Mouse (Mus musculus) lung, embryonic 15.5 days (tissue): ENCODE data around the gene Gm9508. TPM values are rescaled to one million over a fixed set of nuclear protein-coding genes. Genes with fewer than 3 reads are reported as not detected.
"Not testable (repeated sequence)": the region's sequence is repeated elsewhere in the genome, so short reads cannot be mapped to it uniquely, and the experiment has no call there.

ENCODE experiments used
- ATAC-seq: fragments of 200-750 bp; cut with Nextera tagmentation; 2 replicates; pipeline ENCODE4 v1.8.0; 2017; ENCODE audit warnings: moderate number of reproducible peaks, borderline replicate concordance; ENCODE audit not compliant: low FRiP score, low TSS enrichment; ENCODE audit errors: extremely low read depth
- H3K27ac ChIP-seq: fragments of 300-500 bp; sonication (generic); 2 replicates; pipeline ENCODE4 v1.5.1; 2015; ENCODE audit warnings: moderate library complexity, mild to moderate bottlenecking, inconsistent platforms
- H3K27me3 ChIP-seq: fragments of 300-500 bp; sonication (generic); 2 replicates; pipeline ENCODE4 v1.6.1; 2015; ENCODE audit warnings: inconsistent platforms
- H3K36me3 ChIP-seq: fragments of 300-500 bp; sonication (generic); 2 replicates; pipeline ENCODE4 v1.6.1; 2015; ENCODE audit warnings: inconsistent platforms
- H3K4me1 ChIP-seq: fragments of 300-500 bp; sonication (generic); 2 replicates; pipeline ENCODE4 v1.6.1; 2015; ENCODE audit warnings: inconsistent platforms
- H3K4me2 ChIP-seq: fragments of 300-500 bp; sonication (generic); 2 replicates; pipeline ENCODE4 v1.6.1; 2015; ENCODE audit warnings: inconsistent platforms, mild to moderate bottlenecking, moderate library complexity
- H3K4me3 ChIP-seq: fragments of 300-500 bp; sonication (generic); 2 replicates; pipeline ENCODE4 v1.5.1; 2015; ENCODE audit warnings: mild to moderate bottlenecking, inconsistent platforms
- H3K9ac ChIP-seq: fragments of 300-500 bp; sonication (generic); 2 replicates; pipeline ENCODE4 v1.6.1; 2015; ENCODE audit warnings: inconsistent platforms
- H3K9me3 ChIP-seq: fragments of 300-500 bp; sonication (generic); 2 replicates; pipeline ENCODE4 v1.6.1; 2016; ENCODE audit warnings: inconsistent platforms
- WGBS: fragments of 180-500 bp; shearing (Covaris S2); methylation state at CpG from one replicate; pipeline ENCODE4 v1.1.7; 2015; 5-methylcytosine and 5-hydroxymethylcytosine counted together
- polyA plus RNA-seq: library from polyadenylated mRNA; unstranded; fragments of >200 nt; fragmentation: Nextera tagmentation; extraction: Ambion mirVana; gene quantifications from 2 replicates; pipeline ENCODE4 v1.2.1, GENCODE M21; 2015

Gene Gm9508
- not detected in 2 replicates for polyA plus RNA-seq

- 27% methylated on average over 4 of the region's 4 CpGs for WGBS
- Histone ChIP-seq H3K4me3 (no peak within 1 kb of the TSS), H3K27me3 (no peaks in the 10 kb centered on the region), H3K9me3 (no peaks in the 10 kb centered on the region), H3K27ac (no peak within 1 kb of the TSS), H3K4me2 (no peak within 1 kb of the TSS), H3K4me1 (no peaks in the 10 kb centered on the region), H3K9ac (no peak within 1 kb of the TSS), H3K36me3 (no peaks in the 10 kb centered on the region)
- no peak for ATAC-seq
Observed at GRCm38 (mm10) chr10:77697133-77697532, at the start of gene Gm9508. Gene Gm9508 (minus strand): TSS chr10:77697233.

- 43% methylated on average over 5 of the region's 5 CpGs for WGBS
- H3K4me2 ChIP-seq, ATAC-seq, H3K27me3 ChIP-seq, H3K4me1 ChIP-seq, H3K27ac ChIP-seq, H3K9me3 ChIP-seq, H3K36me3 ChIP-seq, H3K9ac ChIP-seq, H3K4me3 ChIP-seq: not testable (repeated sequence)
Observed at GRCm38 (mm10) chr10:77741924-77742688, 45.1 kb upstream of the Gm9508 start, which contains the start of gene Gm18596. Gene Gm18596 (minus strand): TSS chr10:77742638.

GRCm38 (mm10) chr10:77738929-77739328, 41.9 kb upstream of the Gm9508 start:
- no peaks in the 10 kb centered on the region for H3K27me3 ChIP-seq
- no peak overlapping the region for H3K4me2 ChIP-seq
- H3K9me3 ChIP-seq, result no peaks in the 10 kb centered on the region
- no peak overlapping the region for H3K9ac ChIP-seq
- no peaks in the 10 kb centered on the region for H3K4me1 ChIP-seq
- WGBS, result 76% methylated on average over 4 of the region's 4 CpGs
- no peak overlapping the region for H3K4me3 ChIP-seq
- H3K27ac ChIP-seq, result no peak overlapping the region
- H3K36me3 ChIP-seq, result no peaks in the 10 kb centered on the region
- no peak for ATAC-seq

DNA sequence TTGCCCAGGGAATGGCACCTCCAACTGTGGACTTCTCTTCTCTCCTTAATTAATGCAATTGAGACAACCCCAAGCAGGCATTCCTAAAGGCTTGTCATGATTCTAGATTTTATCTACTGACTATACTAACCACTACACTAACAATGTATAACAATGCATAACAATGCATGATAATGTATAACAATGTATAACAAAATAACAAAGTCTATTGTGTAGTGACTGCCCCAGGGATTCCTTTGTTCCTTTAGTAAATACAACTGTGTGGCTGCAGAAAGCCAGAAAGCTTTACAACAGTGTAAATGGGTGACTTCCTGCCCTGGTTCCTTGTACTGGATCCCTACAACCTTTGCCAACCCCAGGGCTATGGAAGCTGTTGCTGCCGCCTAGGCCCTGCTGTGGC, 38.9 kb upstream of the Gm9508 start:
- H3K4me1 ChIP-seq, result no peaks in the 10 kb centered on the region
- 82% methylated on average over 1 of the region's 1 CpGs for WGBS
- H3K27ac ChIP-seq, result no peak overlapping the region
- no peaks in the 10 kb centered on the region for H3K27me3 ChIP-seq
- no peak overlapping the region for H3K4me3 ChIP-seq
- no peak overlapping the region for H3K4me2 ChIP-seq
- no peaks in the 10 kb centered on the region for H3K9me3 ChIP-seq
- no peak overlapping the region for H3K9ac ChIP-seq
- no peak for ATAC-seq
- no peaks in the 10 kb centered on the region for H3K36me3 ChIP-seq

DNA sequence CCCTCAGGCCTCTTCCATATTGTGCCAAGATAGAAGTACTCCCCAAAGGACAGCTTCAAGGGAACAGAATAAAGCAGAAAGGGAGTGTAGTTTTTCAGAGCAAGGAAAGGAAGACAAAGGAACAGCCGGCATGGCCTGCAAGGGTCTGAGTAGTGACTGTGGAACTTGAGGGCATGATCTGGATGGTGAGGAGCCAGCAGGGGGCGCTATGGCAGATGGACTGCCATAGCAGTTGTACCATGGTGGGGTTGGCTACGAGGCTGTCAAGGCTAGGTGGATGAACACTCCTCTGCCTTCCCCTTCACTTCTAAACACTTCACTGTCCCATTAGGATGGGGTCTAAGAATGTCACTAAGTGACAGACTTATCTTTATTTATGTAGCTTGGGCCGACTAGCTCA, 32.2 kb upstream of the Gm9508 start:
- Histone ChIP-seq H3K4me3 (no peak overlapping the region), H3K27ac (no peak overlapping the region), H3K36me3 (no peaks in the 10 kb centered on the region), H3K9ac (no peak overlapping the region), H3K9me3 (no peaks in the 10 kb centered on the region), H3K27me3 (no peaks in the 10 kb centered on the region), H3K4me2 (no peak overlapping the region), H3K4me1 (no peaks in the 10 kb centered on the region)
- no peak for ATAC-seq
- 40% methylated on average over 4 of the region's 4 CpGs for WGBS

- Histone ChIP-seq H3K9ac (no peak overlapping the region), H3K27me3 (no peaks in the 10 kb centered on the region), H3K9me3 (no peaks in the 10 kb centered on the region), H3K36me3 (no peaks in the 10 kb centered on the region), H3K4me1 (no peaks in the 10 kb centered on the region), H3K27ac (no peak overlapping the region), H3K4me3 (no peak overlapping the region), H3K4me2 (no peak overlapping the region)
- no peak for ATAC-seq
- 54% methylated on average over 4 of the region's 4 CpGs for WGBS
Observed at GRCm38 (mm10) chr10:77728280-77728679, 31.2 kb upstream of the Gm9508 start.

DNA sequence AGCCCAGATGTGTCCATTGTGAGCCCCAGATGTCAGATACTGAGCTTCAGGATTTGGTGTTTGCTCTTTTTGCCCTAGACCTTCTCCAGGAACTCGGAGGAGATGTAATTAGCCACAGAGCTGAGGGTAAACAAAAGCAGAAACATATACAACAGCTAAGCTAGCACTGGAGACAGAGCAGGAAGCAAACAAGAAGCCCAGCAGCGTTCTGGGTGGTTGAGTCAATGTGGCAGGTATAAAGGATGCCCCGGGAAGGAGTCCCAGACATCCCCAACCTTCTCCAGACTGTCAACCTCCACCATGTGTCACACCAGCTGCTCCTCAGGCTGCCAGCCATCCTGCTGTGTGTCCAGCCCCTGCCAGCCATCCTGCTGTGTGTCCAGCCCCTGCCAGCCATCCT, 29.2 kb upstream of the Gm9508 start, which contains the start of gene Gm10100:
Gm10100 (plus strand) TSS at position 301 of the 400 bp plus-strand sequence.
- ATAC-seq, result no peak
- H3K9me3 ChIP-seq, result no peaks in the 10 kb centered on the region
- no peak within 1 kb of the TSS for H3K27ac ChIP-seq
- no peak within 1 kb of the TSS for H3K4me3 ChIP-seq
- H3K27me3 ChIP-seq, result no peaks in the 10 kb centered on the region
- no peaks in the 10 kb centered on the region for H3K36me3 ChIP-seq
- no peak within 1 kb of the TSS for H3K4me2 ChIP-seq
- H3K4me1 ChIP-seq, result no peaks in the 10 kb centered on the region
- 17% methylated on average over 3 of the region's 3 CpGs for WGBS
- H3K9ac ChIP-seq, result no peak within 1 kb of the TSS

DNA sequence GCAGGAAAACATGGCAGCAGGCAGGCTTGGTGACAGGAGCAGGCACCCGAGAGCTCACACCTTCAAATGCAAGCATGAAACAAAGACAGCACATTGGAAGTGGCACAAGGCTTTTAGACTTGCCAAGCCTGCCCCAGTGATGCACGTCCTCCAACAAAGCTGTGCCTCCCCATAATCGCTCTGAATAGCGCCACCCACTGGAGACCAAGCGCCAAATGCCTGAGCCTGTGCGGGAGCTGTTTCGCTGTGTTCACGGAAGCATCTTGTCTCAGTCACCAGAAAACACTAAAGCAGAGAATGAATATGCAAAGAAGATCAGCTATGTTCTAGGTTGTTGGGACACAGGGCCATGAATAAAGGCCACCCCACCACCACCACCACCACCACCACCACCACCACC, 27.8 kb upstream of the Gm9508 start:
- no peaks in the 10 kb centered on the region for H3K4me1 ChIP-seq
- no peaks in the 10 kb centered on the region for H3K27me3 ChIP-seq
- H3K27ac ChIP-seq, result no peak overlapping the region
- 72% methylated on average over 8 of the region's 8 CpGs for WGBS
- no peaks in the 10 kb centered on the region for H3K36me3 ChIP-seq
- no peaks in the 10 kb centered on the region for H3K9me3 ChIP-seq
- H3K4me2 ChIP-seq, result no peak overlapping the region
- ATAC-seq, result no peak
- H3K9ac ChIP-seq, result no peak overlapping the region
- H3K4me3 ChIP-seq, result no peak overlapping the region

DNA sequence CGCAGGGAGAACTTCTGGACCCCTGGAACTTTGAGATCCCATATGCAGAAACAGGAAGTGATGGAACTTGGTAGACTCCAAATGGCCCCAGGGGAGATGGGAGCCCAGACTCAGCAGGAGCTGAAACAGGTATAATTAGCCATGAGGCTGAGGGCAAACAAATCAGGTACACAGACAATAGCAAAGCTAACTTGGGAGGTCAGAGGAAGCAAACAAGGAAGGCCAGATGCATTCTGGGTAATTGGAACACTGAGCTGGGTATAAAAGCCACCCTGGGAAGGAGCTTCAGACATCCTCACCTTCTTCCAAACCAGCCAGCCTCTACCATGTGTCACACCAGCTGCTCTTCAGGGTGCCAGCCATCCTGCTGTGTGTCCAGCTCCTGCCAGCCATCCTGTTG, 23.3 kb upstream of the Gm9508 start, which contains the start of gene Krtap12-1:
Krtap12-1 (plus strand) TSS at position 301 of the 400 bp plus-strand sequence.
- H3K27me3 ChIP-seq, H3K36me3 ChIP-seq, H3K27ac ChIP-seq, H3K9ac ChIP-seq, H3K4me2 ChIP-seq, H3K9me3 ChIP-seq, H3K4me1 ChIP-seq, H3K4me3 ChIP-seq, ATAC-seq: not testable (repeated sequence)
- WGBS, result 86% methylated on average over 1 of the region's 1 CpGs

DNA sequence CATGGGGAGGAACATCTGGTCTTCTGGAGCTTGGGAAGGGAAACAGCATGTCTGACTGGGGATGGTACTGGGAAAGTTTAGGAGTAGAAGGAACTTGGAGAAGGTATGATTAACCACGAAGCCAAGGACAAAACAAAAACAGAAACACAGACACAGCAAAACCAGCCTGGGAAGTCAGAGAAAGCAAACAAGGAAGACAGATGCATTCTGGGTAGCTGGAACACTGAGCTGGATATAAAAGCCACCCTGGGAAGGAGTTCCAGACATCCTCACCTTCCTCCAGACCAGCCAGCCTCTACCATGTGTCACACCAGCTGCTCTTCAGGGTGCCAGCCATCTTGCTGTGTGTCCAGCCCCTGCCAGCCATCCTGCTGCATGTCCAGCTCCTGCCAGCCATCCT, 18.5 kb upstream of the Gm9508 start, which contains the start of gene Gm10142:
Gm10142 (plus strand) TSS at position 301 of the 400 bp plus-strand sequence.
- Histone ChIP-seq H3K27me3 (no peaks in the 10 kb centered on the region), H3K36me3 (no peaks in the 10 kb centered on the region), H3K4me1 (no peaks in the 10 kb centered on the region), H3K9me3 (no peaks in the 10 kb centered on the region), H3K4me3 (no peak within 1 kb of the TSS), H3K27ac (no peak within 1 kb of the TSS), H3K4me2 (no peak within 1 kb of the TSS), H3K9ac (no peak within 1 kb of the TSS)
- no peak for ATAC-seq
- 89% methylated on average over 1 of the region's 1 CpGs for WGBS

DNA sequence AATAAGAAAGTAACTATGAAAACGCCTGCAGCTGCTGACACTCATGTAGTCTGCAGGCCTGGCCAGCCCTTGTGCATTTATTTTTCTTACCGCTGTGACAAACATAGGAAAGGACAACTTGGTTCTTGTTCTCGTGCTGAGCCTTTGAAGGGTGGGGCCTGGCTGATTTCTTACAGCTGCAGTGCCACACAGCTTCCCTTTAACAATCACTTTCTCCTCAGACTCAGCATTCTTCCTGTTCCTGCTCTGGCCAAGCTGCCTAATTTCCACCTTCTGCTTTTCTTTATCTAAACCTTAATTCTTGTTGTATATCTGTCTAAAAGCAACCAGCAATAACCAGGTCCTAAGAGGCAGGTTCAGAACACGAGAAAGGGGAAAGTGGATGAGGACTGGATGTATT, 16.7 kb upstream of the Gm9508 start:
- H3K4me2 ChIP-seq, result no peak overlapping the region
- H3K27me3 ChIP-seq, result no peaks in the 10 kb centered on the region
- H3K36me3 ChIP-seq, result no peaks in the 10 kb centered on the region
- 57% methylated on average over 4 of the region's 4 CpGs for WGBS
- no peaks in the 10 kb centered on the region for H3K9me3 ChIP-seq
- no peak overlapping the region for H3K27ac ChIP-seq
- no peak overlapping the region for H3K4me3 ChIP-seq
- H3K9ac ChIP-seq, result no peak overlapping the region
- ATAC-seq, result no peak
- no peaks in the 10 kb centered on the region for H3K4me1 ChIP-seq

DNA sequence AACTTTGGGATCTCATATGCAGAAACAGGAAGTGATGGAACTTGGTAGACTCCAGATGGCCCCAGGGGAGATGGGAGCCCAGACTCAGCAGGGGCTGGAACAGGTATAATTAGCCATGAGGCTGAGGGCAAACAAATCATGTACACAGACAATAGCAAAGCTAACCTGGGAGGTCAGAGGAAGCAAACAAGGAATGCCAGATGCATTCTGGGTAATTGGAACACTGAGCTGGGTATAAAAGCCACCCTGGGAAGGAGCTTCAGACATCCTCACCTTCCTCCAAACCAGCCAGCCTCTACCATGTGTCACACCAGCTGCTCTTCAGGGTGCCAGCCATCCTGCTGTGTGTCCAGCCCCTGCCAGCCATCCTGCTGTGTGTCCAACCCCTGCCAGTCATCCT, 14.1 kb upstream of the Gm9508 start, which contains the start of gene Gm10024:
Gm10024 (plus strand) TSS at position 301 of the 400 bp plus-strand sequence.
- H3K4me2 ChIP-seq, H3K9ac ChIP-seq, ATAC-seq, H3K27me3 ChIP-seq, H3K36me3 ChIP-seq, H3K4me3 ChIP-seq, H3K27ac ChIP-seq, H3K9me3 ChIP-seq, H3K4me1 ChIP-seq: not testable (repeated sequence)
